Mouse (Mus musculus) C2C12 (cell line): ENCODE results near the gene Rasal1.

ENCODE experiments used
- CEBPB ChIP-seq: IDR thresholded peaks from one replicate; pipeline ENCODE4 v1.6.1; 2011; ENCODE audit warnings: low read depth, mild to moderate bottlenecking, control low read depth, moderate library complexity
- CTCF ChIP-seq: IDR thresholded peaks from one replicate; pipeline ENCODE4 v1.5.1; 2011; ENCODE audit not compliant: control insufficient read depth, insufficient read depth, insufficient read length
- FOSL1 ChIP-seq: IDR thresholded peaks from one replicate; pipeline ENCODE4 v1.8.0; 2011; ENCODE audit warnings: mild to moderate bottlenecking, low read length; ENCODE audit not compliant: poor library complexity, insufficient read depth, severe bottlenecking
- MYOD1 ChIP-seq: IDR thresholded peaks from one replicate; pipeline ENCODE4 v1.6.1; 2011; ENCODE audit warnings: low read depth; ENCODE audit not compliant: control insufficient read depth, insufficient read length
- USF1 ChIP-seq: IDR thresholded peaks from one replicate; pipeline ENCODE4 v1.6.1; 2011; ENCODE audit warnings: low read depth, mild to moderate bottlenecking, control low read depth, moderate library complexity

- no peak for TF ChIP-seq CEBPB
- TF ChIP-seq CTCF = no peak
- no peak for TF ChIP-seq FOSL1
- TF ChIP-seq MYOD1 = no peak
- no peak for TF ChIP-seq USF1
These were observed 49.0 kb upstream of the Rasal1 start for GRCm38 (mm10) chr5:120599625-120600024.
